Mouse (Mus musculus): ENCODE results near the gene Gsdmc4. TPM values are rescaled to one million over a fixed set of nuclear protein-coding genes. Genes with fewer than 3 reads are reported as not detected.
"Not testable (repeated sequence)": the region's sequence is repeated elsewhere in the genome, so short reads cannot be mapped to it uniquely, and the experiment has no call there.

The Gsdmc4 gene
- polyA plus RNA-seq, 1 experiment from 2014 or later = not detected

DNA sequence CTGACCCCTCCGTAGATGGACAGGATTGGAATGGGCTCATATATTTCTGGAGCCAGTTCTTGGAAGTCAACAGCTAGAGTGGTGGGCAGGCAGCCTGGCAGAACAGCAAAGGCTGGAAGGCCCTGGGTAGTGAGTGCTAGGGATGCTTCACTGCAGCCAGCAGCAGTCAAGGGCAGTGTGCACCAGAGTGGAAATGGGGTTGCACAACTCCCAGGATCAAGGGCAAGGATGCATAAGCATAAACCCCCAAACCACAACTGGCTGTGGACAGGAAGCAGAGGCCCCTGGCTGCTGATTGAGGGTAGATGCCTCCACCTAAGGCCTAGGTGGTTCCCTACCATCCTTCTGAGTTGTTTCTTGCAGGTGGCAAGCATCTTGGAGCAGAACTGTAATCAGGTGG lies 12.4 kb upstream of the Gsdmc4 start:
- no peaks in the 10 kb centered on the region for H3K9me3 ChIP-seq (ENCODE audit: control insufficient read depth, low read length)
- H3K4me2 ChIP-seq (ENCODE audit: low read depth, low read length) = no peak overlapping the region
- 56% methylated on average over 1 of the region's 1 CpGs for WGBS
- H3K9ac ChIP-seq (ENCODE audit: low read length) = no peak overlapping the region
- H3K36me3 ChIP-seq (ENCODE audit: control insufficient read depth, insufficient read depth, low read length) = no peaks in the 10 kb centered on the region
- no peak overlapping the region for H3K4me3 ChIP-seq (ENCODE audit: low read length)
- 0 out of 2 replicates have a peak, but pooled peaks have one; percentile 4 for ATAC-seq (ENCODE audit: low read depth)
- H3K27me3 ChIP-seq (ENCODE audit: control insufficient read depth, insufficient read depth, low read depth, low read length) = no peaks in the 10 kb centered on the region
- H3K27ac ChIP-seq (ENCODE audit: low read length) = no peak overlapping the region
- H3K4me1 ChIP-seq (replicated peaks; ENCODE audit: control insufficient read depth, insufficient read depth, low read length) = no peaks in the 10 kb centered on the region

GRCm38 (mm10) chr15:63921618-63922017 lies 9.5 kb upstream of the Gsdmc4 start:
- not testable (repeated sequence) for H3K4me3 ChIP-seq (ENCODE audit: low read length); H3K36me3 ChIP-seq (ENCODE audit: control insufficient read depth, insufficient read depth, low read length); H3K9me3 ChIP-seq (ENCODE audit: control insufficient read depth, low read length); H3K9ac ChIP-seq (ENCODE audit: low read length); H3K27ac ChIP-seq (ENCODE audit: low read length); H3K4me1 ChIP-seq (replicated peaks; ENCODE audit: control insufficient read depth, insufficient read depth, low read length); H3K4me2 ChIP-seq (ENCODE audit: low read depth, low read length); ATAC-seq (ENCODE audit: low read depth); H3K27me3 ChIP-seq (ENCODE audit: control insufficient read depth, insufficient read depth, low read depth, low read length)
- WGBS = 45% methylated on average over 2 of the region's 5 CpGs

- H3K4me3 ChIP-seq (ENCODE audit: low read length); H3K4me2 ChIP-seq (ENCODE audit: low read depth, low read length); ATAC-seq (ENCODE audit: low read depth); H3K36me3 ChIP-seq (ENCODE audit: control insufficient read depth, insufficient read depth, low read length); H3K9ac ChIP-seq (ENCODE audit: low read length); H3K27ac ChIP-seq (ENCODE audit: low read length); H3K4me1 ChIP-seq (replicated peaks; ENCODE audit: control insufficient read depth, insufficient read depth, low read length); H3K27me3 ChIP-seq (ENCODE audit: control insufficient read depth, insufficient read depth, low read depth, low read length); H3K9me3 ChIP-seq (ENCODE audit: control insufficient read depth, low read length): not testable (repeated sequence)
- WGBS = 58% methylated on average over 1 of the region's 2 CpGs
Measured at GRCm38 (mm10) chr15:63919728-63920127, 7.6 kb upstream of the Gsdmc4 start.

DNA sequence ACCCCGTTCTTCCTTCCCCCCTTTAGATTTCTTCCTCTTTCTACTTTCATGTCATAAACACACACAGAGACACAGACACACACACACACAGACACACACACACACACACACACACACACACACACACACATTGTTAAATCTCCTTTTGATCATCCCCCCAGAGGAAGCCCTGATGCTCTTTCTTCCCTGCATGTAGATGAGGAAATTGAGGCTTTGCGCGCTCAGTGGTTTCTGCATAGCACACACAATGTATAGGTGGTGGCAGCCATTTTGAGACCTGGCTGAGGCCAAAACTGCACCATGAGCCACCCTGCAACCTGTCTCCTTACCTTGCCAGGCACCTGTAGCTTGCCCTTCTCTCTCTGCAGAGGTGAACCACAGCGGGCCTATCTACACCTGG lies 4.5 kb upstream of the Gsdmc4 start:
- not testable (repeated sequence) for ATAC-seq (ENCODE audit: low read depth); H3K27ac ChIP-seq (ENCODE audit: low read length); H3K4me2 ChIP-seq (ENCODE audit: low read depth, low read length); H3K27me3 ChIP-seq (ENCODE audit: control insufficient read depth, insufficient read depth, low read depth, low read length); H3K9ac ChIP-seq (ENCODE audit: low read length); H3K9me3 ChIP-seq (ENCODE audit: control insufficient read depth, low read length); H3K36me3 ChIP-seq (ENCODE audit: control insufficient read depth, insufficient read depth, low read length); H3K4me3 ChIP-seq (ENCODE audit: low read length); H3K4me1 ChIP-seq (replicated peaks; ENCODE audit: control insufficient read depth, insufficient read depth, low read length)
- WGBS = 75% methylated on average over 3 of the region's 4 CpGs

GRCm38 (mm10) chr15:63909896-63910295 lies 2.2 kb downstream of the Gsdmc4 start:
- not testable (repeated sequence) for H3K9ac ChIP-seq (ENCODE audit: low read length); H3K27me3 ChIP-seq (ENCODE audit: control insufficient read depth, insufficient read depth, low read depth, low read length); H3K4me2 ChIP-seq (ENCODE audit: low read depth, low read length); H3K4me3 ChIP-seq (ENCODE audit: low read length); H3K9me3 ChIP-seq (ENCODE audit: control insufficient read depth, low read length); H3K4me1 ChIP-seq (replicated peaks; ENCODE audit: control insufficient read depth, insufficient read depth, low read length); H3K36me3 ChIP-seq (ENCODE audit: control insufficient read depth, insufficient read depth, low read length); H3K27ac ChIP-seq (ENCODE audit: low read length); ATAC-seq (ENCODE audit: low read depth)

DNA sequence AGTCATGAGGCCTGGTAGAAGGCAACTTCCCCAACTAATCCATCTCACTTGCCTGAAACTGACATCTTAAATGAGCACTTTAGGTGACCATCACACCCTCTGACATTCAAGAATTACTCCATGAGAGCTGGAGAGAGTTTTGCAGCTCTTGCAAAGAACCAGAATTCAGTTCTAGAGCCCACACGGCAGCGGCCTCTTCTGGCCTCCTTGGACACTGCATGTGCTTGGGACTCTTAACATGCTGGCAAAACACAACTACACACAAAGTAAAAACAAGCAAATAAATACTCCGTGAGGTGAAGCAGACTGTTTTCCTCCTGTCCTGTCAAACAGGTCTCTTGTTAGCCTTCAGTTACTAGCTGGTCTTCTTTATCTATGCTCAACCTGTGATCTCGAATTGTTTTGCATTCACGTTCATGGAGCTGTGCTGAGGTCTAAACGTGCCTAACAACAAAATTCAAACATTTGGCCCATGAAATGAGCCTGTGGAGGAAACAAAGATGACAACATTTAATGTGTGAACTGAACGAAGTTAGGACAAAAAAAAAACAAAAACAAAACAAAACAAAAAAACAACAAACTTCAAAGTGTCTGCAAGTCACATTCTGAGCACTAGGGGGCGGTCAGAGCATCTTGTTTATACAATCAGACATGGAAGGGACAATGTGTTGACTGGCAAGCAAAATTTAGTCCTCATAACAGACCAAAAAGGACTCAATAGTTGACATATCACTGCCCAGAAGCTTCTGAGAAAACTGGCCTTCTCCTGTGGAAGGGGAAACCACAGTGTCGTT lies 16.3 kb downstream of the Gsdmc4 start:
- not testable (repeated sequence) for H3K36me3 ChIP-seq (ENCODE audit: control insufficient read depth, insufficient read depth, low read length); H3K9ac ChIP-seq (ENCODE audit: low read length); ATAC-seq (ENCODE audit: low read depth); H3K4me3 ChIP-seq (ENCODE audit: low read length); H3K4me1 ChIP-seq (replicated peaks; ENCODE audit: control insufficient read depth, insufficient read depth, low read length); H3K27me3 ChIP-seq (ENCODE audit: control insufficient read depth, insufficient read depth, low read depth, low read length); H3K9me3 ChIP-seq (ENCODE audit: control insufficient read depth, low read length); H3K27ac ChIP-seq (ENCODE audit: low read length)
- H3K4me2 ChIP-seq (ENCODE audit: low read depth, low read length) = peak overlapping the region; percentile 25; the same call in 1 of the 2 replicates
- WGBS = 36% methylated on average over 9 of the region's 9 CpGs

- not testable (repeated sequence) for H3K4me3 ChIP-seq (ENCODE audit: low read length); H3K9me3 ChIP-seq (ENCODE audit: control insufficient read depth, low read length); H3K4me1 ChIP-seq (replicated peaks; ENCODE audit: control insufficient read depth, insufficient read depth, low read length); H3K4me2 ChIP-seq (ENCODE audit: low read depth, low read length); H3K27ac ChIP-seq (ENCODE audit: low read length); H3K9ac ChIP-seq (ENCODE audit: low read length); H3K27me3 ChIP-seq (ENCODE audit: control insufficient read depth, insufficient read depth, low read depth, low read length); H3K36me3 ChIP-seq (ENCODE audit: control insufficient read depth, insufficient read depth, low read length); ATAC-seq (ENCODE audit: low read depth)
- WGBS = 71% methylated on average over 3 of the region's 5 CpGs
Measured at GRCm38 (mm10) chr15:63888440-63888839, 23.7 kb downstream of the Gsdmc4 start.

DNA sequence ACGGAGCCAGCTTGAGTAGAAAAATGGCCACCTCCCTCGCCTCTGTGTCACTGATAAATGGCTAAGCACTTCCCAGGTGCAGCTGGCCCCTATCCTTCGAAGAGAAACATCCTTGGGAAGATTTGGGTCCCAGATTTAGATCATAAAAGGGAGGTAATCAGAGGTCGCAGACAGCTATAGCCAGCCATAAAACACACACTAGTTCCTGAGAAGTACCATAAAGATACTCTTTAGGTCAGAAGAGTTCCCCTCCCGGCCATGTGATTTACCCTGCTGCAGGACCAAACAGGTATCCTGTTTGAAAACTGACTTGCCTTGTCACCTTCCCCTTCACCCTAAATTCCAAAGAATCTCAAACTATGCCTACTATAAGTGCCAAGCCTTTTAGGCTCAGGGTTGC lies 24.1 kb downstream of the Gsdmc4 start:
- H3K36me3 ChIP-seq (ENCODE audit: control insufficient read depth, insufficient read depth, low read length); H3K27me3 ChIP-seq (ENCODE audit: control insufficient read depth, insufficient read depth, low read depth, low read length); H3K9me3 ChIP-seq (ENCODE audit: control insufficient read depth, low read length); H3K4me1 ChIP-seq (replicated peaks; ENCODE audit: control insufficient read depth, insufficient read depth, low read length); ATAC-seq (ENCODE audit: low read depth); H3K4me3 ChIP-seq (ENCODE audit: low read length); H3K9ac ChIP-seq (ENCODE audit: low read length); H3K4me2 ChIP-seq (ENCODE audit: low read depth, low read length); H3K27ac ChIP-seq (ENCODE audit: low read length): not testable (repeated sequence)
- WGBS = no CpG with 5 or more reads among the region's 5 CpGs

GRCm38 (mm10) chr15:63878458-63878857 lies 33.6 kb downstream of the Gsdmc4 start, which contains the start of gene Gsdmc3:
TSS of gene Gsdmc3 (minus strand) at chr15:63878558.
- not testable (repeated sequence) for H3K4me2 ChIP-seq (ENCODE audit: low read depth, low read length); ATAC-seq (ENCODE audit: low read depth); H3K9me3 ChIP-seq (ENCODE audit: control insufficient read depth, low read length); H3K27me3 ChIP-seq (ENCODE audit: control insufficient read depth, insufficient read depth, low read depth, low read length); H3K4me1 ChIP-seq (replicated peaks; ENCODE audit: control insufficient read depth, insufficient read depth, low read length); H3K4me3 ChIP-seq (ENCODE audit: low read length); H3K9ac ChIP-seq (ENCODE audit: low read length); H3K36me3 ChIP-seq (ENCODE audit: control insufficient read depth, insufficient read depth, low read length); H3K27ac ChIP-seq (ENCODE audit: low read length)
- WGBS = 93% methylated on average over 1 of the region's 3 CpGs

DNA sequence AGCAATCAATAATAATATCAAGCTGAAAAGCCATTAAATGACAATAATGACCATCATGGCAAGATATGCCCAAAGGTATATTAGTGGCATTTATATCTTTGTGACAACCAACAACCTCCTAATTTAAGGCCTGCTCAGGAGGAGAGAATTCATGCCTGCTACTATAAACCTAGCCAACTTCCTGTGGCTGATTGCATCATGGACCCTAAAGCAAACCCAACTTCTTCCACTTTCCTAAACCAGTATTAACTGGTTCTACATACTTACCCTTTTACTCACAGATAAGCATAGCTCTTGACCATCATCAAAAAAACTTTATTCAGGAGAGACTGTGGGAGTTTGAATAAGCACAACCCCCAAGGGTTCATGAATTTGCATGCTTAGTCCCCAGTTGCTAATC lies 35.9 kb downstream of the Gsdmc4 start:
- H3K27me3 ChIP-seq (ENCODE audit: control insufficient read depth, insufficient read depth, low read depth, low read length); H3K27ac ChIP-seq (ENCODE audit: low read length); H3K9ac ChIP-seq (ENCODE audit: low read length); H3K36me3 ChIP-seq (ENCODE audit: control insufficient read depth, insufficient read depth, low read length); H3K9me3 ChIP-seq (ENCODE audit: control insufficient read depth, low read length); H3K4me2 ChIP-seq (ENCODE audit: low read depth, low read length); ATAC-seq (ENCODE audit: low read depth); H3K4me1 ChIP-seq (replicated peaks; ENCODE audit: control insufficient read depth, insufficient read depth, low read length); H3K4me3 ChIP-seq (ENCODE audit: low read length): not testable (repeated sequence)
